Comparison of ENCODE assay signal across 19 mouse cellular contexts in the genomic region with DNA sequence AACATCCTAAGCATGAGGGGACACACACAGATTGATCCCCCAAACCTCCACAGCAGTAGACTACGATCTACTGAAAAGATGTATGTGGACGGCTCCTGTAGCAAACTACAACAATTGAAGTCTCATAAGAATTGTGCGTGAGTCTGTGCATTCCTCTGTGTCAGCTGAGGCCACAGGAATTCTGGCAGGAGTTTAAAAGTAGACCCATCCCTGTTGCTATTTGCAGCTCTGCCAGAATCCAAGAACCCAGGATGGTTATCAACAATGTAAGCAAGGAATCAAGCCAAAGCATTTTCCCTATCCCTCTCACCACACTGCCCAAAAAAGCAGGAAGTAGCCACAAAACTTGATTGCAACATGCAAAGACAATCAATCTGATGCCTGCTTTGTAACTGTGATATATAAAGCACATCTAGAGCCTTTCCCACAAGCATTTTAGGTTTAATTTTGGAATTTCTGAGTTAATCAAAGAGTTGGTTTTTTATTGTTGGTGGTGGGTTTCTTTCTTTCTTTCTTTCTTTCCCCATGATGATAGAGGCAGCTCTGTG.
A peak's percentile ranks its signal among the peaks of the same experiment; 100 is the strongest.
DNase-seq lines count a peak whose midpoint lies in the region; ATAC-seq and TF ChIP-seq lines count a peak whose summit lies in the region.
"Had no signal": no experiment of that assay in that cellular context is flagged by ENCODE, and none has a peak within 500 bp of the region (broad histone marks: within the 10 kb centered on the region; RNA-seq: fewer than 3 reads in every experiment).

No protein-coding gene starts in this region.

- H3K4me1 ChIP-seq in lung, postnatal 0 days (ENCODE audit: insufficient read depth, low read depth, low read length) = no peaks in the 10 kb centered on the region
- peaks cover 22% of the 10 kb centered on the region for H3K4me1 ChIP-seq in heart, embryonic 16.5 days (ENCODE audit: control insufficient read depth, insufficient read depth, low read length)
- H3K4me1 ChIP-seq in intestine, embryonic 16.5 days (ENCODE audit: control insufficient read depth, insufficient read depth, low read length) = no peaks in the 10 kb centered on the region; the same call in 1 of the 2 replicates
- H3K4me1 ChIP-seq: embryonic facial prominence, embryonic 12.5 days had no signal

- WGBS in lung, postnatal 0 days = 33% methylated on average over 3 of the region's 3 CpGs
- 22% methylated on average over 3 of the region's 3 CpGs for WGBS in heart, embryonic 16.5 days
- 49% methylated on average over 3 of the region's 3 CpGs for WGBS in intestine, embryonic 16.5 days

- no peaks in the 10 kb centered on the region for H3K79me2 ChIP-seq in myocyte (ENCODE audit: control insufficient read depth, insufficient read depth)

- no peak overlapping the region for H3K4me3 ChIP-seq in lung, postnatal 0 days (ENCODE audit: low read depth, low read length)
- H3K4me3 ChIP-seq in heart, embryonic 16.5 days (ENCODE audit: low read length) = no peak overlapping the region
- no peak overlapping the region for H3K4me3 ChIP-seq in myocyte
- no peak overlapping the region for H3K4me3 ChIP-seq in intestine, embryonic 16.5 days (ENCODE audit: low read length)
- H3K4me3 ChIP-seq: embryonic facial prominence, embryonic 12.5 days; midbrain, embryonic 12.5 days; neural tube, embryonic 12.5 days had no signal

- no peak for TF ChIP-seq CTCF in lung, postnatal 0 days (IDR thresholded peaks at IDR 0.05)

- no peak overlapping the region for H3K27ac ChIP-seq in lung, postnatal 0 days (ENCODE audit: low read length)
- H3K27ac ChIP-seq in heart, embryonic 16.5 days (ENCODE audit: low read length) = peak overlapping the region; percentile 60
- no peak overlapping the region for H3K27ac ChIP-seq in intestine, embryonic 16.5 days (ENCODE audit: low read length)
- H3K27ac ChIP-seq: embryonic facial prominence, embryonic 12.5 days; midbrain, embryonic 12.5 days; neural tube, embryonic 12.5 days had no signal

- H3K27me3 ChIP-seq in lung, postnatal 0 days (replicated peaks; ENCODE audit: insufficient read depth, low read length) = no peaks in the 10 kb centered on the region
- H3K27me3 ChIP-seq in heart, embryonic 16.5 days (ENCODE audit: control insufficient read depth, insufficient read depth, low read length) = no peaks in the 10 kb centered on the region
- H3K27me3 ChIP-seq in myocyte (ENCODE audit: control insufficient read depth, insufficient read depth, insufficient read length) = no peaks in the 10 kb centered on the region
- no peaks in the 10 kb centered on the region for H3K27me3 ChIP-seq in intestine, embryonic 16.5 days (replicated peaks; ENCODE audit: control insufficient read depth, insufficient read depth, low read length)
- H3K27me3 ChIP-seq: embryonic facial prominence, embryonic 12.5 days; midbrain, embryonic 12.5 days; neural tube, embryonic 12.5 days had no signal

- no peak for TF ChIP-seq EP300 in lung, postnatal 0 days (IDR thresholded peaks at IDR 0.05)

- H3K36me3 ChIP-seq in lung, postnatal 0 days (ENCODE audit: insufficient read depth, low read length) = no peaks in the 10 kb centered on the region
- H3K36me3 ChIP-seq in heart, embryonic 16.5 days (ENCODE audit: control insufficient read depth, insufficient read depth) = no peaks in the 10 kb centered on the region
- no peaks in the 10 kb centered on the region for H3K36me3 ChIP-seq in myocyte (ENCODE audit: control insufficient read depth, insufficient read depth)
- H3K36me3 ChIP-seq in intestine, embryonic 16.5 days (ENCODE audit: control insufficient read depth, insufficient read depth, low read length) = no peaks in the 10 kb centered on the region
- H3K36me3 ChIP-seq: embryonic facial prominence, embryonic 12.5 days; midbrain, embryonic 12.5 days; neural tube, embryonic 12.5 days had no signal

- no peak overlapping the region for H3K9ac ChIP-seq in lung, postnatal 0 days (replicated peaks; ENCODE audit: low read depth)
- no peak overlapping the region for H3K9ac ChIP-seq in heart, embryonic 16.5 days (ENCODE audit: low read length)
- H3K9ac ChIP-seq in intestine, embryonic 16.5 days (ENCODE audit: low read depth, low read length) = no peak overlapping the region
- H3K9ac ChIP-seq: embryonic facial prominence, embryonic 12.5 days; midbrain, embryonic 12.5 days; neural tube, embryonic 12.5 days had no signal

- TF ChIP-seq POLR2A in myocyte (IDR thresholded peaks at IDR 0.05; ENCODE audit: insufficient read length, low read depth) = no peak

- H3ac ChIP-seq in myocyte (ENCODE audit: control insufficient read depth, insufficient read length) = no peak overlapping the region

- ATAC-seq in lung, postnatal 0 days = no peak; the same call in 1 of the 2 replicates
- ATAC-seq in heart, embryonic 16.5 days (replicated peaks; ENCODE audit: extremely low read depth, insufficient read depth, low FRiP score) = peak; percentile 55; the same call in 1 of the 2 replicates
- no peak for ATAC-seq in intestine, embryonic 16.5 days
- ATAC-seq: forebrain, embryonic 14.5 days; hindbrain, embryonic 16.5 days had no signal

- no peaks in the 10 kb centered on the region for H3K9me3 ChIP-seq in lung, postnatal 0 days (ENCODE audit: low read length)
- H3K9me3 ChIP-seq in heart, embryonic 16.5 days (replicated peaks; ENCODE audit: control insufficient read depth, low read length) = no peaks in the 10 kb centered on the region
- H3K9me3 ChIP-seq in intestine, embryonic 16.5 days (ENCODE audit: control insufficient read depth, low read length) = no peaks in the 10 kb centered on the region
- H3K9me3 ChIP-seq: embryonic facial prominence, embryonic 12.5 days; midbrain, embryonic 12.5 days; neural tube, embryonic 12.5 days had no signal

- no peak overlapping the region for H3K4me2 ChIP-seq in lung, postnatal 0 days (replicated peaks; ENCODE audit: low read depth, low read length)
- no peak overlapping the region for H3K4me2 ChIP-seq in heart, embryonic 16.5 days (ENCODE audit: low read depth, low read length)
- peak overlapping the region; percentile 66 for H3K4me2 ChIP-seq in myocyte (ENCODE audit: low read depth)
- no peak overlapping the region for H3K4me2 ChIP-seq in intestine, embryonic 16.5 days (ENCODE audit: low read depth, low read length)
- H3K4me2 ChIP-seq: embryonic facial prominence, embryonic 12.5 days; midbrain, embryonic 12.5 days; neural tube, embryonic 12.5 days had no signal

- peak; percentile 18 for DNase-seq in adrenal gland, postnatal 14 days
- no peak for DNase-seq in adrenal gland, adult 8-10 months
- DNase-seq in lung, postnatal 0 days (ENCODE audit: low spot score) = peak; percentile 33
- DNase-seq in lung, postnatal 25 days (ENCODE audit: low spot score) = no peak
- no peak for DNase-seq in left cerebral cortex, adult 11 months (ENCODE audit: low spot score)
- DNase-seq: B cell, adult 2 months; cerebellum, adult 18-20 months; gastrocnemius, postnatal 36 days; layer of hippocampus, adult 9-11 months; liver; thymus, postnatal 25 days had no signal

TF ChIP-seq in myocyte, 11 proteins besides CTCF, POLR2A, EP300 and RAD21:
- peak; percentile 44 for TF ChIP-seq TCF12 (IDR thresholded peaks at IDR 0.05; ENCODE audit: insufficient read depth, poor library complexity, severe bottlenecking)
- TF ChIP-seq CEBPB (IDR thresholded peaks at IDR 0.05; ENCODE audit: insufficient read depth, poor library complexity, severe bottlenecking) = peak; percentile 98
- TF ChIP-seq MYOG (IDR thresholded peaks at IDR 0.05; ENCODE audit: control insufficient read depth in 1 of 3, insufficient read depth in 1 of 3, insufficient read length in 2 of 3, low read depth in 2 of 3) = peak in 2 of 3 experiments; percentile 32 to 44
- no peak for TF ChIP-seq MAX (IDR thresholded peaks at IDR 0.05; ENCODE audit: low read depth)
- peak in 2 of 3 experiments; percentile 15 to 57 for TF ChIP-seq MYOD1 (IDR thresholded peaks at IDR 0.05; ENCODE audit: control insufficient read depth in 1 of 3, insufficient read length in 2 of 3, low read depth in 2 of 3)
- TF ChIP-seq REST (IDR thresholded peaks at IDR 0.05; ENCODE audit: insufficient read depth, insufficient read length) = no peak
- TF ChIP-seq USF1 (IDR thresholded peaks at IDR 0.05; ENCODE audit: low read depth) = peak; percentile 54

Comparison
In these comparisons a context has a peak if more than half of its experiments do, and no peak if none do; other contexts are left out.
1. DNase-seq: peak in adrenal gland, postnatal 14 days (single experiment) and lung, postnatal 0 days (single experiment); none in adrenal gland, adult 8-10 months (single experiment), lung, postnatal 25 days (single experiment) and left cerebral cortex, adult 11 months (single experiment).